Mouse (Mus musculus) neural tube, embryonic 11.5 days (tissue): Measurements from ENCODE around the gene Fam110a. TPM values are rescaled to one million over a fixed set of nuclear protein-coding genes. Genes with fewer than 3 reads are reported as not detected.

Experiments
- ATAC-seq: fragments of 200-750 bp; cut with Nextera tagmentation; 2 replicates; pipeline ENCODE4 v1.8.0; 2017; ENCODE audit warnings: moderate number of reproducible peaks, mild to moderate bottlenecking, moderate TSS enrichment, moderate library complexity; ENCODE audit not compliant: insufficient read depth, low FRiP score, low TSS enrichment
- DNase-seq: peaks from one replicate; pipeline ENCODE4 v3.0.0-alpha.2; 2015; ENCODE audit warnings: low spot score
- H3K27ac ChIP-seq: fragments of 300-500 bp; sonication (generic); 2 replicates; pipeline ENCODE4 v1.5.1; 2014; ENCODE audit warnings: low read depth, mild to moderate bottlenecking, low read length
- H3K27me3 ChIP-seq: fragments of 300-500 bp; sonication (generic); 2 replicates; pipeline ENCODE4 v1.6.1; 2014; ENCODE audit warnings: mild to moderate bottlenecking, low read length, mixed read lengths; ENCODE audit not compliant: control insufficient read depth, insufficient read depth
- H3K36me3 ChIP-seq: fragments of 300-500 bp; sonication (generic); 2 replicates; pipeline ENCODE4 v1.6.1; 2014; ENCODE audit warnings: mild to moderate bottlenecking, low read length, moderate library complexity, mixed read lengths; ENCODE audit not compliant: control insufficient read depth, insufficient read depth
- H3K4me1 ChIP-seq: fragments of 300-500 bp; sonication (generic); 2 replicates; pipeline ENCODE4 v1.6.1; 2014; ENCODE audit warnings: low read length, mixed read lengths; ENCODE audit not compliant: control insufficient read depth, insufficient read depth
- H3K4me2 ChIP-seq: fragments of 300-500 bp; sonication (generic); 2 replicates; pipeline ENCODE4 v1.6.1; 2014; ENCODE audit warnings: low read depth, mild to moderate bottlenecking, moderate library complexity
- H3K4me3 ChIP-seq: fragments of 300-500 bp; sonication (generic); 2 replicates; pipeline ENCODE4 v1.5.1; 2014; ENCODE audit warnings: low read depth, low read length
- H3K9ac ChIP-seq: fragments of 300-500 bp; sonication (generic); 2 replicates; pipeline ENCODE4 v1.6.1; 2014; ENCODE audit warnings: mild to moderate bottlenecking, low read length
- H3K9me3 ChIP-seq: fragments of 300-500 bp; sonication (generic); 2 replicates; pipeline ENCODE4 v1.6.1; 2016; ENCODE audit warnings: low read length; ENCODE audit not compliant: control insufficient read depth
- WGBS: fragments of 180-500 bp; shearing (Covaris S2); extraction: QIAGEN DNeasy Blood & Tissue Kit; methylation state at CpG from one replicate; pipeline ENCODE4 v1.1.7; 2014; 5-methylcytosine and 5-hydroxymethylcytosine counted together
- polyA plus RNA-seq: library from polyadenylated mRNA; unstranded; fragments of >200 nt; fragmentation: Nextera tagmentation; extraction: Ambion mirVana; gene quantifications from 2 replicates; pipeline ENCODE4 v1.2.1, GENCODE M21; 2014

The Fam110a gene
- polyA plus RNA-seq, 1 experiment from 2014 or later = 92.9 TPM

DNA sequence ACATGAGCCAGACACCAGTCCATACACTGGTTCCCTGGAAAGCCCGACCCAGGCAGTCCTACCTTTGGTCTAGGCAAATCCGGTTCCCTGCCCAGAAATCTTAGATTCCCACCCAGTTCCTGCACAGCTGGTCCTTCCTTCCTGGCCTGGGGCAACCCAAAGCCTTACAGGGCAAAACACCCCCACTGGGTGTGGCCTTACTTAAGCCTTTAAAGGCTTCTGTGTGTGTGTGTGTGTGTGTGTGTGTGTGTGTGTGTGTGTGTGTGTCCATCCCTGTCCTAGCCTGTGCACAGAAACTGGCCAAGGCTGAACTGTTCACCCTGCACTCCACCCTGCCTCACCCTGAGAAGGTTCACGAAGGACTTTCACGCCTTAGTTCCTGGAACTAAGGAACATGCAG is 32.2 kb upstream of the Fam110a start:
- Histone ChIP-seq H3K9ac (no peak overlapping the region), H3K4me3 (no peak overlapping the region), H3K27ac (no peak overlapping the region), H3K9me3 (no peaks in the 10 kb centered on the region), H3K4me1 (no peaks in the 10 kb centered on the region), H3K36me3 (no peaks in the 10 kb centered on the region), H3K4me2 (no peak overlapping the region), H3K27me3 (no peaks in the 10 kb centered on the region)
- no peak for ATAC-seq
- DNase-seq = no peak
- 86% methylated on average over 4 of the region's 4 CpGs for whole genome bisulfite sequencing

DNA sequence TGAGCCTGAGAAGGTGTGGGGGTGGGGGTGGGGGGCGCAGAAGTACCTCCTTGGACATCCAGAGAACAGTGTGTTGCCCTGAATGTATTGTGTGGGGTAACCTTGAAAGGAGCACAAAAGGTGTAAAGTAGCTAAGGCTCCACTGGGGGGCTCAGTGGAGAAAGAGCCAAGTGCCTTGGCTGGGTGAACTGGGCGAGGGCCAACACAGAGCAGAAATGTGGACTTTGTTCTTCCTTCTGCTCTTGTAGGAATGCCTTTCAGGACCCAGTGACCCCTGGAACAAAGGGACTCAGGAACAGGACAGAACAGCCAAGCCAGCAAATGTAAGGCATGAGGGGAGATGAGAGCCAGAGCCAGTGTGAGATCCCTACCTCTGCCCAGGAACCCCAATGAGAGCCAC is 31.7 kb upstream of the Fam110a start:
- Histone ChIP-seq H3K27me3 (no peaks in the 10 kb centered on the region), H3K9ac (no peak overlapping the region), H3K4me2 (no peak overlapping the region), H3K4me3 (no peak overlapping the region), H3K36me3 (no peaks in the 10 kb centered on the region), H3K9me3 (no peaks in the 10 kb centered on the region), H3K4me1 (no peaks in the 10 kb centered on the region), H3K27ac (0 out of 2 replicates have a peak overlapping the region, but pooled peaks have one; percentile 14)
- ATAC-seq (no peak), DNase-seq (no peak)
- WGBS = 47% methylated on average over 2 of the region's 2 CpGs

DNA sequence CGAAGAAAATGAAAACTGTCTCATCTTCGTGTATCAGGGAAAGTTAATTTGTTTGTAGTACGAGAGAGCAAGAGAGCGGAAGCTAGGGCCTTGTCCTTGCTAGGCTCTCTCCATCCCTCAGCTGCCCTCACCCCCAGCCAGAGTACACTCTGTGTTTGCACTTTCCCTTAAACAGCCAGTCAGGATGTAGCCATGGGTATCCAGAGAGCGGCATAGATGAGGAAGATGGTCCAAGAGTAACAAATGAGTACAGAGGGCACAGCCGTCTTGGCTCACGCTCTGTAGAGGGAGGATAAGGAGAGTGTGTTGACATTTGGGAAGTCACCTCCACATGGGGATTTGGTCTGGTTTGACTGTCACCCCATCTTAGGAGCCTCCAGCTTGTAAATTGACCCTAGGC is 30.6 kb upstream of the Fam110a start:
- Histone ChIP-seq H3K4me3 (no peak overlapping the region), H3K4me1 (no peaks in the 10 kb centered on the region), H3K27me3 (no peaks in the 10 kb centered on the region), H3K9ac (no peak overlapping the region), H3K36me3 (no peaks in the 10 kb centered on the region), H3K9me3 (no peaks in the 10 kb centered on the region), H3K27ac (no peak overlapping the region), H3K4me2 (no peak overlapping the region)
- ATAC-seq = no peak
- no peak for DNase-seq
- WGBS = 89% methylated on average over 7 of the region's 7 CpGs

DNA sequence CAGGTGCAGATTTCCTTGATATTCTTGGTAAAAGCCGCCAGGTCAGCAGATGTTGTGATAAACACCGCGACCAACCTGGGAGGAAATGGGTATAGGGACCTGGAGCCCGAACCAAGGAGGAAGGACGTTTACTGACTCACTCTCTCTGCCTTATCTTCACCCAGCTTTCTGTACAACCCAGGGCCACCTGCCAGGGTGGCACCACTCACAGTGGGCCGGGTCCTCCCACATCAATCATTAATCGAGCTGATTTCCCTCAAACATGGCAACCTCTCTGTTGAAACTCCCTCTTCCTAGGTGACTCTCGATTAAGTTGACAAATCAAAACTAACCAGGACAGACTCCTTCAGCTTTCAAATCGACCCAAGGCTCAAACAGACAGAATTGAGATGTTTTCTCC is 30.2 kb upstream of the Fam110a start:
- Histone ChIP-seq H3K9me3 (no peaks in the 10 kb centered on the region), H3K27me3 (no peaks in the 10 kb centered on the region), H3K36me3 (no peaks in the 10 kb centered on the region), H3K9ac (no peak overlapping the region), H3K4me2 (no peak overlapping the region), H3K27ac (no peak overlapping the region), H3K4me3 (no peak overlapping the region), H3K4me1 (no peaks in the 10 kb centered on the region)
- ATAC-seq = no peak
- WGBS = 84% methylated on average over 9 of the region's 9 CpGs
- no peak for DNase-seq

DNA sequence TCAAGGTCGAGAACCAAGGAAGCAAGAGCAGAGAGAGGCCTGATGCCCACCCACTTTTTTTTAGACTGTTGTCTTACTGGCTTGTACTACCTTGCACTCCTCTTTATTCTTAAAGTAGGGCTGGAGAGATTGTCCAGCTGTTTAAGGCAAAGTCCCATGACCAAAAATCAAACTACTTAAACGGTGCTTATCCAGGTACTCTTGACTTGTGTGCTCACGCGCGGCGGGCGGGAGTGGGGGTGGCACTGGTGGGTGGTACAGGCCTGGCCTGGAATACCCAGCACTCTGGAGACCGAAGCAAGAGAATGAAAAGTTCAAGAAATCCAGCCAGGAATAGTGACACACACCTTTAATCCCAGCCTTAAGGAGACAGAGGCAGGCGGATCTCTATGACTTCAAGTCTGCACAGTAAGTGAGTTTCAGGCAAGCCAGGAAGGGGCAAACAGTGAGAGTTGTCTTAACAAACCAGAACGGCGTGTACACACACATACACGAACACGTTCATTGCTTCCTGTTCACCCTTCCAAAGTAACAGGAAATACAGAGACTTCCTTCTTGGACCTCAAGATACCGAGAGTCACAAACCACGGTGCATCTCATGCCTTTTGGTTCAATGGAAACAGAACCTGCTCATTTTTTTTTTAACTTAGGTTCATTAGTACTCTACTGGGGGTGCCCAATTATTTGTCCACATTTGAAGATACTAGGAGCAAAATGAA is 29.2 kb upstream of the Fam110a start:
- Histone ChIP-seq H3K36me3 (no peaks in the 10 kb centered on the region), H3K27me3 (no peaks in the 10 kb centered on the region), H3K9me3 (no peaks in the 10 kb centered on the region), H3K4me3 (no peak overlapping the region), H3K4me1 (no peaks in the 10 kb centered on the region), H3K9ac (no peak overlapping the region), H3K27ac (no peak overlapping the region), H3K4me2 (no peak overlapping the region)
- ATAC-seq (no peak), DNase-seq (no peak)
- 90% methylated on average over 15 of the region's 15 CpGs for WGBS

DNA sequence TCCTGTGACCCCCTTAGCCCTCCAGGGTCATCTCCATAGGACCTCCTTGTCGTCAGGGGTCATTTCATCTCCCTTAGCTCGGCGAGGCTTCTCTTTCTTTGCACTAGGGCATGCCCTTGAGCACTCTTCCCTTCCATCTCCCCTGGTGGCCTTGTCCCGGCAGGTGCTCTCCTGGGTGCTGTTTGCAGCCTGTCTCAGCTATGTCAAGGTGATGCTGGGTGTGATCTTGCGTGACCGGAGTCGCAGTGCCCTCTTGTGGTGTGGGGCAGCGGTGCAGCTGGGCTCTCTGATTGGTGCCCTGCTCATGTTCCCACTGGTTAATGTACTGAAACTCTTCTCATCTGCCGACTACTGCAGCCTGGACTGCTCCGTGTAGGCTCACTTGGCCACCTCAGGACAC is 27.8 kb upstream of the Fam110a start:
- Histone ChIP-seq H3K4me2 (no peak overlapping the region), H3K27me3 (no peaks in the 10 kb centered on the region), H3K4me1 (no peaks in the 10 kb centered on the region), H3K9me3 (no peaks in the 10 kb centered on the region), H3K4me3 (no peak overlapping the region), H3K36me3 (no peaks in the 10 kb centered on the region), H3K27ac (no peak overlapping the region), H3K9ac (no peak overlapping the region)
- no peak for ATAC-seq
- WGBS = 73% methylated on average over 10 of the region's 10 CpGs
- DNase-seq = no peak

DNA sequence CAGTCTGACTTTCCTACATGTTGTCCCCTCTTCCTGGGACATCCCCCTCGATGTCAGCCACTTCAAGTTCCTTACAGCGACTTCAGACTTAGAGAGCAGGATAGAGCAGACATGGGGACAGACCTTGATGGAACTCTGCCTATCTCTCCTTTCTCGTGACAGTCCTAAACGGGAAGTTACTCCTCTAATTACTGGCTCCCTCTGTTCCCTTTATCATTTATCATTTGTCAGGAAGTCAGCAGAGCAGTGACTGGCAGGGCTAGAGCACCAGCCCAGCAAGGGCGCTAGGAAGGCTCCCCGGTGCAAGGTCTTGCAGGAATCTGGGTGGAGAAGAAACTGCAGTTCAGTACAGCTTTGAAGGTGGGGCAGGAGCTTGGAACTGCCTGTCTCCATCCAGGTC is 22.5 kb upstream of the Fam110a start:
- WGBS = 73% methylated on average over 6 of the region's 6 CpGs
- H3K27me3 ChIP-seq = peaks cover 22% of the 10 kb centered on the region
- H3K4me2 ChIP-seq = no peak overlapping the region
- no peak overlapping the region for H3K9ac ChIP-seq
- H3K27ac ChIP-seq = no peak overlapping the region
- H3K36me3 ChIP-seq = no peaks in the 10 kb centered on the region
- DNase-seq = no peak
- no peak for ATAC-seq
- no peak overlapping the region for H3K4me3 ChIP-seq
- H3K9me3 ChIP-seq = no peaks in the 10 kb centered on the region
- 0 out of 2 replicates have a peak, but pooled peaks cover 2% of the 10 kb centered on the region for H3K4me1 ChIP-seq

DNA sequence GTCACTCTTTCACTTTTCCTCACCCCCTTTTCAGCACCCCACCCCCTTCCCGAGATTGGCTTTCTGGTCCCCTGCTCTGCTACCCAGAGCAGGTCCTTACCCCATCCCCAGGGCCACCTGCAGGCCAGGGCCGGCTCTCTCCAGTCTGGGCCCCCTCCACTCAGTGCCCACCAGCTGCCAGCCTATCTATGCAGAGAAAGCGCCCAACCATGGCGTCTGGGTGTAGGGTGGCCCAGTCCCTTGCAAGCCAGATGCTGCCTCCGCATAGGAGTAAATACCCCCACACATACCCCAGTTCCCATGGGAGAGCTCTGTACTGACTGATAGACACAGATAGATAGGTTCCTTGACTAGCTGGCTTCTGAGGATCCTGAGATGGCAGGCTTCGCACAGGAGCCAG is 20.7 kb upstream of the Fam110a start:
- ATAC-seq (no peak; the same call in 1 of the 2 replicates), DNase-seq (no peak)
- Histone ChIP-seq H3K9me3 (no peaks in the 10 kb centered on the region), H3K4me2 (no peak overlapping the region), H3K27ac (no peak overlapping the region), H3K4me3 (no peak overlapping the region), H3K4me1 (0 out of 2 replicates have a peak, but pooled peaks cover 2% of the 10 kb centered on the region), H3K36me3 (no peaks in the 10 kb centered on the region), H3K27me3 (peaks cover 33% of the 10 kb centered on the region), H3K9ac (no peak overlapping the region)
- 58% methylated on average over 6 of the region's 6 CpGs for WGBS

DNA sequence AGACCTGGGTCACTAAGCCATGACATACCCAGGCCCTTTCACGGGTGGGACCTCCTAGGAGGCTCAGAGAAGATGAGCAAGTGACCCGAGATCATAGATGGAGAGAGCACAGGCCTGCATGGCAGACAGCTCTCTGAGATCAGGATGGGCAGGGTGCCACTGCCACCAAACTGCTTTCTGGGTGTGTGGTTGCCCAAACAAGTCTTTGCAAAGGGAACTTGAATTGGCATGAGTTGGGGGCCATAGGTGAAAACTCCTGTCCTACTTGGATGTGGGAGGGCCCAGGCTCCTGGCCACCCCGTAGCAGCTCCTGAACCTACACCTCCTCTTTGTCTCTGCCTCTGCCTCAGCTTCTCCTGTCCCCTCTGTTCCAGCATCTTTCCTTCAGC is 20.3 kb upstream of the Fam110a start:
- Histone ChIP-seq H3K4me2 (no peak overlapping the region), H3K9me3 (no peaks in the 10 kb centered on the region), H3K27me3 (peaks cover 33% of the 10 kb centered on the region), H3K9ac (no peak overlapping the region; the same call in 1 of the 2 replicates), H3K4me1 (0 out of 2 replicates have a peak, but pooled peaks cover 2% of the 10 kb centered on the region), H3K4me3 (no peak overlapping the region), H3K36me3 (no peaks in the 10 kb centered on the region), H3K27ac (no peak overlapping the region)
- DNase-seq = no peak
- 51% methylated on average over 3 of the region's 3 CpGs for WGBS
- ATAC-seq = no peak
